8 mouse cellular contexts compared by ENCODE assay signal in genomic region chr12:76405971-76406370, GRCm38 (mm10). TPM values are rescaled to one million over a fixed set of nuclear protein-coding genes. Genes with fewer than 3 reads are reported as not detected.
DNase-seq lines count a peak whose midpoint lies in the region; ATAC-seq and TF ChIP-seq lines count a peak whose summit lies in the region.

No protein-coding gene starts in this region.

- no peaks in the 10 kb centered on the region for H3K9me3 ChIP-seq in lung, embryonic 15.5 days
- H3K9me3 ChIP-seq in embryonic facial prominence, embryonic 10.5 days = no peaks in the 10 kb centered on the region
- H3K9me3 ChIP-seq in liver, embryonic 14.5 days (ENCODE audit: control insufficient read depth, low read length) = no peaks in the 10 kb centered on the region

- WGBS in lung, embryonic 15.5 days = 2% methylated on average over 23 of the region's 23 CpGs
- WGBS in embryonic facial prominence, embryonic 10.5 days = 2% methylated on average over 23 of the region's 23 CpGs
- 4% methylated on average over 23 of the region's 23 CpGs for WGBS in liver, embryonic 14.5 days (ENCODE audit: insufficient replicate concordance)

- no peaks in the 10 kb centered on the region for H3K36me3 ChIP-seq in lung, embryonic 15.5 days
- H3K36me3 ChIP-seq in embryonic facial prominence, embryonic 10.5 days (replicated peaks) = no peaks in the 10 kb centered on the region
- H3K36me3 ChIP-seq in liver, embryonic 14.5 days (replicated peaks; ENCODE audit: control insufficient read depth, insufficient read depth, low read depth) = no peaks in the 10 kb centered on the region
- no peaks in the 10 kb centered on the region for H3K36me3 ChIP-seq in splenic B cell, adult 2 months (ENCODE audit: control insufficient read depth, insufficient read depth, low read length, poor library complexity, severe bottlenecking)

- no peak for DNase-seq in lung, postnatal 14 days
- DNase-seq in embryonic facial prominence, embryonic 10.5 days (ENCODE audit: low spot score) = no peak
- peak; percentile 23 to 28 for DNase-seq in heart, postnatal 10 days
- DNase-seq in liver, embryonic 14.5 days (ENCODE audit: low read depth in 3 of 3, low spot score in 3 of 3) = no peak
- DNase-seq in splenic B cell, adult 2 months (ENCODE audit: low read depth, low spot score) = peak; percentile 62
- DNase-seq in right cerebral cortex, adult 2 months (ENCODE audit: low spot score in 2 of 2) = no peak
- DNase-seq in c-Kit-positive CD71-positive TER-119-positive erythroid progenitor cells, embryonic 14.5 days (ENCODE audit: low spot score) = no peak

- intact Hi-C loops in heart, postnatal 10 days (cut with DNase I) = loop anchor here (2.0 kb wide), 1 partner anchor 67 kb away; no protein-coding TSS in a partner anchor

- no peak for TF ChIP-seq EP300 in liver, embryonic 14.5 days (IDR thresholded peaks at IDR 0.05; ENCODE audit: low read depth)

- ATAC-seq in lung, embryonic 15.5 days (ENCODE audit: borderline replicate concordance, extremely low read depth, low FRiP score, low TSS enrichment) = no peak
- no peak for ATAC-seq in liver, embryonic 14.5 days (ENCODE audit: insufficient read depth)

- no peak overlapping the region for H3K9ac ChIP-seq in lung, embryonic 15.5 days
- H3K9ac ChIP-seq in liver, embryonic 14.5 days (replicated peaks) = no peak overlapping the region

- TF ChIP-seq CTCF in liver, embryonic 14.5 days (IDR thresholded peaks at IDR 0.05; ENCODE audit: low read depth) = no peak

- H3K4me2 ChIP-seq in lung, embryonic 15.5 days = peak overlapping the region; percentile 87
- H3K4me2 ChIP-seq in liver, embryonic 14.5 days (ENCODE audit: low read depth) = peak overlapping the region; percentile 97

- H3K4me3 ChIP-seq in lung, embryonic 15.5 days = peak overlapping the region; percentile 61
- peak overlapping the region; percentile 78 for H3K4me3 ChIP-seq in embryonic facial prominence, embryonic 10.5 days
- H3K4me3 ChIP-seq in liver, embryonic 14.5 days (ENCODE audit: insufficient read depth in 1 of 2, low read depth in 2 of 2, low read length in 2 of 2) = peak overlapping the region; percentile 11 to 18; a peak in 3 of 4 replicates

- peaks cover 33% of the 10 kb centered on the region for H3K27me3 ChIP-seq in lung, embryonic 15.5 days
- peaks cover 59% of the 10 kb centered on the region for H3K27me3 ChIP-seq in embryonic facial prominence, embryonic 10.5 days (replicated peaks; ENCODE audit: low read depth, poor library complexity, severe bottlenecking)
- peaks cover 36% of the 10 kb centered on the region for H3K27me3 ChIP-seq in liver, embryonic 14.5 days (ENCODE audit: control insufficient read depth, insufficient read depth, low read length)
- no peaks in the 10 kb centered on the region for H3K27me3 ChIP-seq in splenic B cell, adult 2 months (ENCODE audit: control insufficient read depth, insufficient read depth, low read length, poor library complexity, severe bottlenecking)

- H3K4me1 ChIP-seq in lung, embryonic 15.5 days = peaks cover 30% of the 10 kb centered on the region
- H3K4me1 ChIP-seq in embryonic facial prominence, embryonic 10.5 days = peaks cover 39% of the 10 kb centered on the region
- peaks cover 0 to 14% of the 10 kb centered on the region in 2 experiments for H3K4me1 ChIP-seq in liver, embryonic 14.5 days (replicated peaks; ENCODE audit: control insufficient read depth in 2 of 2, insufficient read depth in 2 of 2, low read length in 1 of 2)

- no peak overlapping the region for H3K27ac ChIP-seq in lung, embryonic 15.5 days
- no peak overlapping the region for H3K27ac ChIP-seq in embryonic facial prominence, embryonic 10.5 days (replicated peaks)
- no peak overlapping the region for H3K27ac ChIP-seq in liver, embryonic 14.5 days

RNA-seq across cellular contexts. Expression of gene Hspa2, which starts 2.0 kb away (rescaled TPM):
- polyA plus RNA-seq in lung, embryonic 15.5 days (2015; fragmentation: Nextera tagmentation; extraction: Ambion mirVana) = 8.5 and 10.5 TPM in 2 replicates
- polyA plus RNA-seq in embryonic facial prominence, embryonic 10.5 days (2016; fragmentation: Nextera tagmentation; extraction: Ambion mirVana) = 5.4 and 5.9 TPM in 2 replicates
- 10 to 100 TPM in 1 of 2 experiments, 1 to 10 TPM in 1; 9.9 to 11.7 TPM for total RNA-seq in heart, postnatal 10 days (2021)
- 1.0 and 1.3 TPM in 2 replicates for polyA plus RNA-seq in liver, embryonic 14.5 days (2012; rRNA removed)
- 1.4 and 1.9 TPM in 2 replicates for polyA plus RNA-seq in liver, embryonic 14.5 days (2014; fragmentation: Nextera tagmentation; extraction: Ambion mirVana)

RNA-seq across cellular contexts. Expression of gene Ppp1r36, which starts 11.4 kb away (rescaled TPM):
- 4.9 and 5.0 TPM in 2 replicates for polyA plus RNA-seq in lung, embryonic 15.5 days (2015; fragmentation: Nextera tagmentation; extraction: Ambion mirVana)
- 1.6 and 1.8 TPM in 2 replicates for polyA plus RNA-seq in embryonic facial prominence, embryonic 10.5 days (2016; fragmentation: Nextera tagmentation; extraction: Ambion mirVana)
- 1 to 10 TPM in 1 of 2 experiments, under 1 TPM in 1; 0.79 to 1.0 TPM for total RNA-seq in heart, postnatal 10 days (2021)
- 0.03 and 0.04 TPM in 2 replicates for polyA plus RNA-seq in liver, embryonic 14.5 days (2012; rRNA removed)
- polyA plus RNA-seq in liver, embryonic 14.5 days (2014; fragmentation: Nextera tagmentation; extraction: Ambion mirVana) = 0.09 TPM in 1 of 2 replicates, not detected in the other

RNA-seq across cellular contexts. Expression of gene Zbtb1, which starts 35.9 kb away (rescaled TPM):
- polyA plus RNA-seq in lung, embryonic 15.5 days (2015; fragmentation: Nextera tagmentation; extraction: Ambion mirVana) = 9.6 and 10.8 TPM in 2 replicates
- 9.4 and 10.0 TPM in 2 replicates for polyA plus RNA-seq in embryonic facial prominence, embryonic 10.5 days (2016; fragmentation: Nextera tagmentation; extraction: Ambion mirVana)
- total RNA-seq in heart, postnatal 10 days (2021) = 1 to 10 TPM; 5.8 to 6.7 TPM
- 1.5 and 2.6 TPM in 2 replicates for polyA plus RNA-seq in liver, embryonic 14.5 days (2012; rRNA removed)
- 3.5 and 4.4 TPM in 2 replicates for polyA plus RNA-seq in liver, embryonic 14.5 days (2014; fragmentation: Nextera tagmentation; extraction: Ambion mirVana)

RNA-seq across cellular contexts. Expression of gene Zbtb25, which starts 36.6 kb away (rescaled TPM):
- polyA plus RNA-seq in lung, embryonic 15.5 days (2015; fragmentation: Nextera tagmentation; extraction: Ambion mirVana) = 15.8 and 16.7 TPM in 2 replicates
- polyA plus RNA-seq in embryonic facial prominence, embryonic 10.5 days (2016; fragmentation: Nextera tagmentation; extraction: Ambion mirVana) = 14.6 and 17.7 TPM in 2 replicates
- total RNA-seq in heart, postnatal 10 days (2021) = 10 to 100 TPM in 1 of 2 experiments, 1 to 10 TPM in 1; 8.5 to 12.2 TPM
- 5.1 and 5.6 TPM in 2 replicates for polyA plus RNA-seq in liver, embryonic 14.5 days (2012; rRNA removed)
- polyA plus RNA-seq in liver, embryonic 14.5 days (2014; fragmentation: Nextera tagmentation; extraction: Ambion mirVana) = 7.2 and 7.8 TPM in 2 replicates

Comparison
In these comparisons a context has a peak if more than half of its experiments do, and no peak if none do; other contexts are left out.
1. H3K4me3 ChIP-seq: peak in every context shown above with its lines; median percentile 78 in embryonic facial prominence, embryonic 10.5 days; 61 in lung, embryonic 15.5 days; 14 in liver, embryonic 14.5 days.
2. DNase-seq: peak in heart, postnatal 10 days (2 of 2) and splenic B cell, adult 2 months (single experiment); none in lung, postnatal 14 days (single experiment), embryonic facial prominence, embryonic 10.5 days (single experiment), liver, embryonic 14.5 days (0 of 3), right cerebral cortex, adult 2 months (0 of 2) and c-Kit-positive CD71-positive TER-119-positive erythroid progenitor cells, embryonic 14.5 days (single experiment).